8 mouse cellular contexts compared by ENCODE assay signal in the genomic region with DNA sequence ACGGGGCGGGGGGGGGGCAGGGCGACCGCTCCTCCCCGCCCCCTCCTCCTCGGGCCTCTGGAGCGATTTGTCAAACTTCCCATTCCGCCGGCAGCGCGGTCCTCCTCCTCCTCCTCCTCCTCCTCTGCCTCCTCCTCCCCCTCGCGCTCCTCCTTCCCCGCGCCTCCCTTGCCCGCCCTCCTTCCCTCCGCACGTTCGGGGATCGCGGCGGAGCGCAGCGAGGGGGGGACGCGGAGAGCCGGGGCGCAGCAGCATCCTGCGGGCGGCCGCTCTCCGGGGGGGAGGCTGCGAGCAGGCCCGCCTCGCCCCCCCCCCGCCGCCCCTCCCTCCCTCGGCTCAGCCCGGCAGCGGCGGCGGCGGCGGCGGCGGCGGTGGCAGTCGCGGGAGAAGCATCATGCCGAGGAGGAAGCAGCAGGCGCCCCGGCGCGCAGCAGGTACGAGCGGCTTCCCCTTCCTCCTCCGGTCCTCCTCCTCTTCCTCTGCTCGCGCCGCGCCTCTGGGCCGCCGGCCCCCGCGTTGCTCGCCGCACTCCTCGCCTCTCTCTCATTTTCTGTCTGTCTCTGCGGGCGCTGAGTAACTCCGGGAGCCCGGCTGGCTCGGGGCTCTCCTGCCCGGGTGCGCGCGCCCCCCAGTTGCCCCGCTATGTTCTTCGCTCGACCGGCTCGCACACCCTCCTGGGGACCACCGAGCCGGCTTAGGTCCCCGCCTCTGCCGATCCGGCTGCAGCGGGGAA. TPM values are rescaled to one million over a fixed set of nuclear protein-coding genes. Genes with fewer than 3 reads are reported as not detected.
DNase-seq lines count a peak whose midpoint lies in the region; ATAC-seq and TF ChIP-seq lines count a peak whose summit lies in the region.

Tshz3 (plus strand) TSS at position 263 of the 733 bp plus-strand sequence.

- intact Hi-C loops in heart, postnatal 10 days (cut with DNase I), result loop anchor here (5.0 kb wide), 1 partner anchor 649 kb away; no protein-coding TSS in a partner anchor

- WGBS in spleen, adult 2 months, result 2% methylated on average over 28 of the region's 88 CpGs
- 0% methylated on average over 49 of the region's 88 CpGs for WGBS in forebrain, embryonic 11.5 days
- WGBS in liver, embryonic 15.5 days (ENCODE audit: insufficient replicate concordance), result under 1% methylated on average over 53 of the region's 88 CpGs
- WGBS in neural tube, embryonic 12.5 days, result under 1% methylated on average over 60 of the region's 88 CpGs

- peak within 1 kb of the TSS; percentile 65 for H3K27ac ChIP-seq in spleen, adult 2 months (ENCODE audit: insufficient read depth, low read length)
- H3K27ac ChIP-seq in forebrain, embryonic 11.5 days (ENCODE audit: low read depth, low read length), result peak within 1 kb of the TSS; percentile 53
- 0 out of 2 replicates have a peak within 1 kb of the TSS, but pooled peaks have one; percentile 9 for H3K27ac ChIP-seq in liver, embryonic 15.5 days (replicated peaks)
- H3K27ac ChIP-seq in neural tube, embryonic 12.5 days, result peak within 1 kb of the TSS; percentile 90

- TF ChIP-seq POLR2A in spleen, adult 2 months (IDR thresholded peaks at IDR 0.05; ENCODE audit: low read depth, low read length), result no peak

- peaks cover 2% of the 10 kb centered on the region; the same call in 1 of the 2 replicates for H3K4me1 ChIP-seq in spleen, adult 2 months (ENCODE audit: control insufficient read depth, insufficient read depth, insufficient read length)
- H3K4me1 ChIP-seq in forebrain, embryonic 11.5 days (replicated peaks; ENCODE audit: control insufficient read depth, insufficient read depth, low read length), result peaks cover 12% of the 10 kb centered on the region; the same call in 1 of the 2 replicates
- peaks cover 11% of the 10 kb centered on the region for H3K4me1 ChIP-seq in liver, embryonic 15.5 days (replicated peaks)
- peaks cover 29% of the 10 kb centered on the region for H3K4me1 ChIP-seq in neural tube, embryonic 12.5 days

- peak within 1 kb of the TSS; percentile 50; the same call in 1 of the 2 replicates for H3K4me3 ChIP-seq in spleen, adult 2 months (ENCODE audit: extremely low read depth, insufficient read depth, insufficient read length)
- H3K4me3 ChIP-seq in forebrain, embryonic 11.5 days (ENCODE audit: low read depth, low read length), result peak within 1 kb of the TSS; percentile 79
- H3K4me3 ChIP-seq in liver, embryonic 15.5 days (replicated peaks), result peak within 1 kb of the TSS; percentile 57
- peak within 1 kb of the TSS; percentile 89 for H3K4me3 ChIP-seq in neural tube, embryonic 12.5 days

- no peak for TF ChIP-seq CTCF in spleen, adult 2 months (IDR thresholded peaks at IDR 0.05; ENCODE audit: extremely low read depth, insufficient read depth, insufficient read length, insufficient replicate concordance)

- H3K27me3 ChIP-seq in spleen, adult 2 months (ENCODE audit: control insufficient read depth, insufficient read depth, low read length), result peaks cover 19% of the 10 kb centered on the region
- peaks cover 26% of the 10 kb centered on the region for H3K27me3 ChIP-seq in forebrain, embryonic 11.5 days (ENCODE audit: control insufficient read depth, insufficient read depth, low read length)
- peaks cover 84% of the 10 kb centered on the region for H3K27me3 ChIP-seq in liver, embryonic 15.5 days
- H3K27me3 ChIP-seq in neural tube, embryonic 12.5 days (replicated peaks), result peaks cover 21% of the 10 kb centered on the region

- H3K9me3 ChIP-seq in forebrain, embryonic 11.5 days (ENCODE audit: control insufficient read depth, low read length), result no peaks in the 10 kb centered on the region
- H3K9me3 ChIP-seq in liver, embryonic 15.5 days (replicated peaks), result no peaks in the 10 kb centered on the region
- H3K9me3 ChIP-seq in neural tube, embryonic 12.5 days, result no peaks in the 10 kb centered on the region

- no peaks in the 10 kb centered on the region for H3K36me3 ChIP-seq in spleen, adult 2 months (ENCODE audit: control insufficient read depth, insufficient read depth, low read length)
- H3K36me3 ChIP-seq in forebrain, embryonic 11.5 days (ENCODE audit: control insufficient read depth, insufficient read depth, low read length), result no peaks in the 10 kb centered on the region
- H3K36me3 ChIP-seq in liver, embryonic 15.5 days (replicated peaks), result no peaks in the 10 kb centered on the region
- 0 out of 2 replicates have a peak, but pooled peaks cover 3% of the 10 kb centered on the region for H3K36me3 ChIP-seq in neural tube, embryonic 12.5 days

- DNase-seq in spleen, adult 2 months (ENCODE audit: low read depth in 1 of 2, low spot score in 2 of 2), result no peak
- DNase-seq in spleen, postnatal 36 days (ENCODE audit: low spot score in 2 of 2), result no peak
- DNase-seq in forebrain, embryonic 11.5 days (ENCODE audit: low spot score), result peak; percentile 75
- peak; percentile 54 to 80 for DNase-seq in heart, postnatal 10 days
- peak; percentile 74 to 85 for DNase-seq in kidney, postnatal 25 days
- DNase-seq in urinary bladder, postnatal 10 days (ENCODE audit: low spot score), result peak; percentile 47

- H3K9ac ChIP-seq in forebrain, embryonic 11.5 days (ENCODE audit: low read length), result peak within 1 kb of the TSS; percentile 77
- H3K9ac ChIP-seq in liver, embryonic 15.5 days, result no peak within 1 kb of the TSS
- H3K9ac ChIP-seq in neural tube, embryonic 12.5 days, result peak within 1 kb of the TSS; percentile 90

- ATAC-seq in forebrain, embryonic 11.5 days (replicated peaks; ENCODE audit: low FRiP score), result peak; percentile 60
- ATAC-seq in liver, embryonic 15.5 days (ENCODE audit: insufficient read depth), result peak; percentile 47
- ATAC-seq in neural tube, embryonic 12.5 days (ENCODE audit: low FRiP score, low read depth), result peak; percentile 57

- peak within 1 kb of the TSS; percentile 99 for H3K4me2 ChIP-seq in forebrain, embryonic 11.5 days (ENCODE audit: low read depth, low read length, severe bottlenecking)
- peak within 1 kb of the TSS; percentile 69 for H3K4me2 ChIP-seq in liver, embryonic 15.5 days
- peak within 1 kb of the TSS; percentile 97 for H3K4me2 ChIP-seq in neural tube, embryonic 12.5 days (replicated peaks)

RNA-seq across cellular contexts. Expression of gene Tshz3, which starts in this region (rescaled TPM):
- polyA plus RNA-seq in spleen, adult 2 months (2012; rRNA removed), result 1.6 and 3.1 TPM in 2 replicates
- polyA plus RNA-seq in forebrain, embryonic 11.5 days (2014; fragmentation: Nextera tagmentation; extraction: Ambion mirVana), result 9.3 and 10.0 TPM in 2 replicates
- total RNA-seq in heart, postnatal 10 days (2021), result 1 to 10 TPM; 7.3 to 7.4 TPM
- polyA plus RNA-seq in liver, embryonic 15.5 days (2015; fragmentation: Nextera tagmentation; extraction: Ambion mirVana), result 0.51 and 0.61 TPM in 2 replicates
- polyA plus RNA-seq in neural tube, embryonic 12.5 days (2016; fragmentation: Nextera tagmentation; extraction: Ambion mirVana), result 26.2 and 29.8 TPM in 2 replicates

Comparison
In these comparisons a context has a peak if more than half of its experiments do, and no peak if none do; other contexts are left out.
1. Peak in ATAC-seq, H3K4me3 ChIP-seq, H3K27ac ChIP-seq and H3K4me2 ChIP-seq in liver, embryonic 15.5 days; RNA of the gene not detected or under 1 TPM.
2. DNase-seq: peak in forebrain, embryonic 11.5 days (single experiment), heart, postnatal 10 days (2 of 2), kidney, postnatal 25 days (2 of 2) and urinary bladder, postnatal 10 days (single experiment); none in spleen, adult 2 months (0 of 2) and spleen, postnatal 36 days (0 of 2).
3. H3K27ac ChIP-seq: peak in every context shown above with its lines; median percentile 90 in neural tube, embryonic 12.5 days; 65 in spleen, adult 2 months; 53 in forebrain, embryonic 11.5 days; 9 in liver, embryonic 15.5 days.
4. Peak in every context shown above with its lines, with median percentiles within 50 percentile points of each other: H3K4me3 ChIP-seq, ATAC-seq and H3K4me2 ChIP-seq.